Mouse (Mus musculus) heart, postnatal 0 days (tissue): ENCODE measurements at regions not wholly inside any gene's neighbourhood (a gene's known extent, or its start where the extent isn't known, plus 50 kb on each side); places are given as distances from the start of the nearest gene placed in this dataset.

Source experiments
- CTCF ChIP-seq: IDR thresholded peaks from 2 replicates; pipeline ENCODE4 v1.5.1; 2016; ENCODE audit warnings: antibody characterized with exemption, control low read depth, low read depth
- EP300 ChIP-seq: IDR thresholded peaks from 2 replicates; pipeline ENCODE4 v1.6.1; 2016; ENCODE audit warnings: antibody characterized with exemption, low read depth

DNA sequence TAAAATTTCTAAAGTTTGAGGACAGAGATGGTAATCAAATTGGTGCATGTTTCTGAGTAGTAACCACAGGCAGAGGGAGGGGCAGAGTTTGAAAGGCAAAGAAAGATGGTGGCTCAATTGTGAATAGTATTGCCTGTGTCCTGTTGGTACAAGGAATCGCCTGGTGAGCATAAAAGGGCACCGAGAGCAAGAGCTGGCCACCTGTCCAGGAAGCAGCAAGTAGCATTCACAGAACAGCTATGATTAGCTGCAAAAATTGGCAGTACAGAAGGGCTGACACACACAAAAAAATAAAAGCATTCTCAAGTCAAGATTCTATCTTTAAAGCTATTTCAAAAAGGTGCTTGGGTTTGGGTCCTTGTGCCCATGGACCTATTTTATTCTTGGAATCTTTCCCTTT, 51.7 kb upstream of the Dusp10 start:
- TF ChIP-seq EP300 (no peak), CTCF (no peak)
